Mouse (Mus musculus) embryonic fibroblast, embryonic 13.5 days (primary cell): ENCODE results near the gene Gm21887. TPM values are rescaled to one million over a fixed set of nuclear protein-coding genes. Genes with fewer than 3 reads are reported as not detected.
"Not testable (repeated sequence)": the region's sequence is repeated elsewhere in the genome, so short reads cannot be mapped to it uniquely, and the experiment has no call there.

Source experiments
- H3K27ac ChIP-seq: 2 replicates; pipeline ENCODE4 v1.5.1; 2012; ENCODE audit warnings: low read length, control low read depth, inconsistent platforms; ENCODE audit not compliant: insufficient read depth
- H3K4me1 ChIP-seq: 2 replicates; pipeline ENCODE4 v1.6.1; 2011; ENCODE audit warnings: low read length; ENCODE audit not compliant: control insufficient read depth, insufficient read depth
- H3K4me3 ChIP-seq: 2 replicates; pipeline ENCODE4 v1.5.1; 2011; ENCODE audit warnings: mild to moderate bottlenecking, control low read depth, low read length; ENCODE audit not compliant: insufficient read depth
- CTCF ChIP-seq: IDR thresholded peaks from 2 replicates; pipeline ENCODE4 v1.5.1; 2011; ENCODE audit warnings: mild to moderate bottlenecking, control low read depth, low read length, moderate library complexity, borderline replicate concordance; ENCODE audit not compliant: insufficient read depth
- POLR2A ChIP-seq: IDR thresholded peaks from 2 replicates; pipeline ENCODE4 v1.6.1; 2011; ENCODE audit warnings: low read depth, mild to moderate bottlenecking, control low read depth, low read length, moderate library complexity
- polyA plus RNA-seq: library from polyadenylated mRNA; stranded (reverse); fragments of >200 nt; gene quantifications from 2 replicates; pipeline ENCODE4 v1.2.4, GENCODE M21; 2011; ENCODE audit warnings: low read depth; ENCODE audit not compliant: missing spikeins, insufficient read length

The Gm21887 gene
- polyA plus RNA-seq, 1 experiment, result 44.5 TPM

DNA sequence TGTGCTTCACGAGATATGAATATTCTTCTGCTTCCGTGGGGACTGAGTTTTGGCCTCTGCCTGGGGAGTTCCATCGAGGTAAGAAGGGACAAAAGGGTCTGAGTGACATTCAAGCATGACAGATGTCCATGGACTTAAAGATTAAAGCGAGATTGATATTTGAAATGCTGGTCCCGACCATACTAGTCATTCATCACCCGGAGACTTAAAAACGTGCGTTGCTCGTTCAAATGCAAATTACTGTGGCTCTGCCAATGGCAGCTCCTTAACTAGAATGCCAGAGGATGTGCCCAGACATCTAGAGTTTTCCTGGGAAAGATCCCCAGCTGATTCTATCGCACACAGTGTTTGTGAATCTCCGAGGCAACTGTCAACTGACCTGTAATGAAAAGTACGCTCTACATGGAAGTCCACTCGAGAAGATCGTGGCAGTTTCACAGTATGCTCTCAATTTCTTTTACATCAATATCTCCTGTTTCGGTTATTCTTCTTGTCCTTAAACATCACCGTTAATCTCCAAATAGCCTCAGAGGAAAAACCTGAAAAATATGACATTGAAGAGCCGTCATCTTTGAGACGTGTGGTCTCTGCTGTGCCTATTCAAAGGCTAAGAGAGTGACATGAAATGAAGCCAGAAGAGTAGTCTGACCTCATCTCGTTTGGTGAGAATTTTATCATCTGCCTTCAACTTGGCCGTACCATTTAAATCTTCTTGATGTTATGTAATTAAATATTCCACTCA, 29.8 kb upstream of the Gm21887 start:
- H3K4me1 ChIP-seq, H3K4me3 ChIP-seq: not testable (repeated sequence)
- peak overlapping the region; percentile 31; the same call in 1 of the 2 replicates for H3K27ac ChIP-seq

DNA sequence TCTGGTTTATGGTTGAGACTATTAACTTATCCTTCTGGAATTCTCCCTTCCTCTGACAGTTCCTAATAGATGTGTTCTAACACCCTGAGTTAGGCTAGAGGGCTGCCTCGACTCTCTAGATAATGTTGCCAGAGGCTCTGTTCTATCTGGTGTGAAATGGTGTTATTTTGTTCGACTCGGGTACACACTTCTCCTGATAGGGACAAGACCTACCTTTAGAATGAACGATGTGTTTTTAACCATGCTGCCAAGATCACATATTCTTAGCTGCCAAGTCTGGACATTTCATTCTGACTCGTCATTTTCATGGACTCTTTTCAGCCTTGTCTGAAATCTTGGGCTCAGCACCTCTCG, 29.3 kb upstream of the Gm21887 start:
- not testable (repeated sequence) for H3K4me3 ChIP-seq, H3K4me1 ChIP-seq
- peak overlapping the region; percentile 31 for H3K27ac ChIP-seq

DNA sequence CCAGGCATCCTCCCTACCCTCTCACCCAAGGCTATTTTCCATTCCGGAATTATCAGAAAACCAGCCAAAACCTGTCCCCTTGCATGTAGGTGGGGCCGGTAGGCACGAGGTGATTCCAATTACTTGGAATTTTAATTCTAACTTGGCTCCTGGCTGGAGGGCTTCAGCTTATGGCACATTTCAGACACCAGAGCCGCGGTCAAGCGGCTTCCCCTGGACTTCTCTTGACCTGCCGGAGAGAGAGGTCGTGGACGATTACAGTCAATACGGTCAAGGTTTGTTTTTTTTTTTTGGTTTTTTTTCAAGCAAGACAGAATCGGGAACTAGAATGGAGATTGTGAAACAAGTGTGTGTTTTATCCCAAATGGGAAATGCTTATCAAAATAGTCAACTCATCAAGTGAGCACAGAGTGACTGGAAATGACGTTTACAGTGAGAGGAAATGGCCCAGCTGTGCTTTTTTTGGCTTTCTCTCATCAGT, 28.6 kb upstream of the Gm21887 start:
- no peak for TF ChIP-seq CTCF
- no peak for TF ChIP-seq POLR2A
- Histone ChIP-seq H3K27ac (peak overlapping the region; percentile 31; the same call in 1 of the 2 replicates), H3K4me1 (no peaks in the 10 kb centered on the region; the same call in 1 of the 2 replicates), H3K4me3 (no peak overlapping the region)

DNA sequence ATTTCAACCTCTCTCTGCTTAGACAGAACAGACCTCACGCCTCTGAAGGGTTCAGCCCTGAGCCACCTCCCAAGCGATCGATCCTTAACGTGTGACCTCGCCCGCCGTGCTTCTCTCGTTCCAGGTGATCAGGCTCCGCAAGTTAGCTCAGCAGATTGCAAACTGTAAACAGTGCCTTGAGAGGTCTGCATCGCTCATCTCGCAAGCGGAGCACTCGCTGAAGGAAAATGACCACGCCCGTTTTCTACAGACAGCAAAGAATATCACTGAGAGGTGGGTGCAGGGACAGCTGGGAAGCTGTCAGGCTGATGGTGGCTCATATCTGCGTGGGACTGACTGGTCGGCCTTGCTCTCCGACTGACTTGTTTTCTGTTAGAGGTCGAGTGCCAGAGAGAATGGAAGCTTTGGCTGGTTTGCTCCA, 27.7 kb upstream of the Gm21887 start:
- not testable (repeated sequence) for H3K27ac ChIP-seq, H3K4me1 ChIP-seq, H3K4me3 ChIP-seq

DNA sequence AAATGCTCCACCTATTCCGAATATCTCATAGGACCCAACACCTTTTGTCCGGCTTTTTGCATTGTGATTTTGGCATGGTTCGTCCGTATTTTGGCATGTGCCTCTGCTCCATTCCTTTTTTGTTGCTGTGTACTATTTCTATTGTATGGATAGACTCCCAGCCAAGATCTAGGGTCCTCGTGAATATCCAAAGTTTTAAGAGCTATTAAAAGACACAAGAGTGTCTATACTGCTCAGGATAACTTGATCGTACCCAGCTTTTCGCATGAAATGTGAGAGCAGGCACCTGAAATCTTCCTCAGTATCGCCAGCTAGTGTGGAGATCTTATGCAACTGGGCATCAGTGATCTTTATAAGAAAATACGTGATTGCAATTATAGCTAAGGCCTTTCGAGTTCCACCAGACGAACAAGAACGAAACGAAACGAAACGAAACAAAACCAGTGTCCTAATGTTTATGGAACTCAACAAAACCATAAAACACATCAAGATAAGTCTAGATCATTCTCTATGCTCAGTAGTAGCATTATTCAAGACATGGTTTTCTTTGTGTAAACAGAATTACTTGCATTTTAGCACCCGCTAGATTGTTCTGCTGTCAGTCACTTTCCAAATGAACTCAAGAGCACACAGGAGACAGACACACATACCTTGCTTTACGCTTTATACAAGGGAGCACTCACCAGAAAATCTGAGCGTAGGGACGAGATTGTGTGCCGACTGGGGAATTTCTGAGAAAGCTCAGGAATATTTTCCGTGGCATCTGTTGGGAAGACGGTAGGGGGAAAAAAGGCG, 26.7 kb upstream of the Gm21887 start:
- H3K4me1 ChIP-seq, H3K4me3 ChIP-seq, H3K27ac ChIP-seq: not testable (repeated sequence)

DNA sequence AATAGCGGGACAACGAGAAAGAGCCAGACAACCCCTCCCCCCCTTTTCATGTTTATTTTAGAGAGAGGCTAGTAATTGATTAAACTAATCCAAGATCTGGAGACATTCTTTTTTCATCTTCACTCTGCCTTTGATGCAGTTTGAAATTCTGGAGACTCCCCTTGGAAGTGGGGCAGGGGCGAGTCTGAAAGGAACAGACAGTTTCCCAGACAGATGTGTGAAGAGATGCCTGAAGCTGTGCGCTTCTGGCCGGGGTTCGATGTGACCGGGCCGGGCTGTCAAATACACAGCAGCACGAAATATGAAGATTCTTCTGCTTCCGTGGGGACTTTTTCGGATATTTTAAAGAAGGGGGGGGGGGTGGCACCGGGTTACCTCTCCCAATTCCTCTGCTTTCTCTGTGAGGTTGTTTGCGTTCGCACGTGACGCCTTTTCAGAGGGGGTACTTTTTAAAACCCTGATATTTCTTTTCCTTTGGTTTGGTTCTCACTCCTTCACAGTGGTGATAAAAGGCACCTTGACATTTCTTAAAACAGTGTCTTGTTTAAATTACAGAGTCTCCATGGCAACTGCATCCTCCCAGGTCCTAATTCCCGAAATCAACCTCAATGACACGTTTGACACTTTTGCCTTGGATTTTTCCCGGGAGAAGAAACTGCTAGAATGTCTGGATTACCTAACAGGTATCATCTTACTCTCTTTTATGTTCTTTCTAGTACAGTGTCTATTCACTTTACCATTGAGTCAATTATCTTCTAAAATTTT, 25.9 kb upstream of the Gm21887 start:
- not testable (repeated sequence) for H3K4me1 ChIP-seq, H3K4me3 ChIP-seq, H3K27ac ChIP-seq

DNA sequence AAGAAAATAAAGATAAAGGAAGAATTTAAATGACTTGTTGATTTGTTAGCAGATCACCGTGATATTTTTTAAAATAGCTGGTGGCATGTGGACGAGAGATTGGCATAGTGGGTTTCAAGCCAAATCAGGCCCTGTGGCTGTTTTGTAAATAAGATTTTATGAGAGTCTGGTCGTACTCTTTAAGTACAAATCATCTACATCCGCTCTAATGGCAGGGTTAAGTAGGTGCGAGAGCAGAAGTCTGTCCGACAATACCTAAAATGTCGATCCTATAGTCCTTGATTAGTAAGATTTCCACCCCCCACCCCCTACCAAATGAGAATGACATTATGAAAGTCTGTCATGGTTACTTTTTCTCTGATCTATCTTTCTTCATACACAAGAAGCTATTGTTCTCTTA, 25.1 kb upstream of the Gm21887 start:
- not testable (repeated sequence) for H3K4me3 ChIP-seq, H3K4me1 ChIP-seq

DNA sequence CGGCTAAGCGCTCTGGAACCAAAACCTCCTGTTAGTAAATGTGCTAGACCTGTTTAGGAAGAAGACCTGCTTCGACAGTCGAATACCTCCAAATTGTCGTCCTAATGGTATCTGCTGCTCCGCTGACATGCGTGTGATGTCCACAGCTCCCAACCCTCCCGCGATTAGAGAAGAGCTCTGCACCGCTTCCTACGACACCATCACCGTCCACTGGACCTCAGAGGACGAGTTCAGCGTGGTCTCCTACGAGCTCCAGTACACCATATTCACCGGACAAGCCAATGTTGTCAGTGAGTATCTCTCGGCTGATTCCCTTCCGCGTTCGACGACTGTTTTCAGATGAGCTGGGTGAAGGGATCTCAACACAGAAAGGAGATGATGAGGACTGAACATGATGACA, 24.6 kb upstream of the Gm21887 start:
- not testable (repeated sequence) for H3K27ac ChIP-seq, H3K4me3 ChIP-seq, H3K4me1 ChIP-seq

More for the DNA sequence above, 25.1 kb upstream of the Gm21887 start:
- H3K27ac ChIP-seq, result not testable (repeated sequence)

DNA sequence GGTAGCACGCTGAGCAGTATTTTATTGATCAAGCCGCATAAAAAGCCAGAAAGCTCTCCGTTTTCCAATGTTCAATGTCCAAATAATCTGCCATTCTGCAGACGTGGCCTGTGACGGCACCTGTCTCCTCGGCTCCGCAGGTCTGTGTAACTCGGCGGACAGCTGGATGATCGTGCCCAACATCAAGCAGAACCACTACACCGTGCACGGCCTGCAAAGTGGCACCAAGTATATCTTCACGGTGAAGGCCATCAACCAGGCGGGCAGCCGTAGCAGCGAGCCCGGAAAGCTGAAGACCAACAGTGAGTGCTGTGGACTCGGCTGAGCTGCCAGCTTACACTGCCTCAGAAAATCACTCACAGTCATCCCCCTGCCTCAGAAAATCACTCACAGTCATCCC, 23.7 kb upstream of the Gm21887 start:
- H3K4me1 ChIP-seq, H3K4me3 ChIP-seq, H3K27ac ChIP-seq: not testable (repeated sequence)

DNA sequence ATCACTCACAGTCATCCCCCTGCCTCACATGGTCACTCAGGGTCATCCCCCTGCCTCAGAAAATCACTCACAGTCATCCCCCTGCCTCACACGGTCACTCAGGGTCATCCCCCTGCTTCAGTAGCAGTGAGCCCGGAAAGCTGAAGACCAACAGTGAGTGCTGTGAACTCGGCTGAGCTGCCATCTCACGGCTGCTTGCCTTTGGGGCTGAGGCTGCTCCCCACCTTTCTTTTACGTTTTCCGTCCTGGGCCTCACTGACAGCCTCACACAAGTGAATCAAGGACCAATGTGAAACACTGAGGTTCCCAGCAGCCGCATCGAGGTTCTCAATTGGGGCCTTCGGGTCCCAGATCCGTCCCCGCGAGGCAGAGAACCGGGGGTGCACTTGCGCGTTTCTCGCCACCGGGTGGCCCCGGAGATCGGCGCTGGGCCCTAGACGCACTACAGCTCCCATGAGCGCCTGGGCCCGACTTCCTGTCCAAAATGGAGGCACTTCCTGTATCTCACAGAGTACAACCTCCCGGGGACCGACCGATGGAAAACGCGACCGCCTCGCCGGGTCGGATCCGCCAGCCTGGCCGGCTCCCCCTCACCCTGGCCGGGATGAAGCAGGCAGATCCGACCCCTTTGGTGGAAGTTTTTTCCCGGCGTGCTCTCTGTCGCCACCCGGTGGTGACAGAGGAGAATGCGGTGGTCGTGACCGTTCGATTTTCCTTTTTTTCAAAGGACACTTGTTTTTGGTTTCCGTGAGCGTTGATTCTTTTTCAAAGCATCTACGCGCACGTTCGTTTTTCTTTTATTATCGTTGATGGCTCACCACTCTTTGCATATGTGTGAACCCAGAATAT, 22.7 kb upstream of the Gm21887 start:
- not testable (repeated sequence) for H3K4me1 ChIP-seq, H3K27ac ChIP-seq, H3K4me3 ChIP-seq

DNA sequence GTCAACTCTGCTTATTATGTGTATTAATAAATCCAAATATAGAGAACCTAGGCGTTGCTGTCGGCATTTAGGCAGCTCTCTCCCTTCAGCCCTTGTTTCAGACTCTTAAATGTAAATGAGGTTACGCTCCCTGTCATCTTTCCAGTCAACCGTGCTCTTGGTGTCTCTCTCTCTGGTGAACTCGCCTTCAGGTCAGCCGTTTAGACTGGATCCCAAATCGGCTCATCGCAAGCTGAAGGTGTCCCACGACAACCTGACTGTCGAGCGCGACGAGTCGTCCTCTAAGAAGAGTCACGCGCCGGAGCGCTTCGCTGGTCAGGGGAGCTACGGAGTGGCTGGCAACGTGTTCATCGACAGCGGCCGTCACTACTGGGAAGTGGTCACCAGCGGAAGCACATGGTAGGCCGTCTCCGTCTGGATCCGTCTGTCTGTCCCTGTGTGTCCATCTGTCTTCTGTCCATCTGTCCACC, 22.1 kb upstream of the Gm21887 start:
- not testable (repeated sequence) for H3K27ac ChIP-seq, H3K4me3 ChIP-seq, H3K4me1 ChIP-seq

DNA sequence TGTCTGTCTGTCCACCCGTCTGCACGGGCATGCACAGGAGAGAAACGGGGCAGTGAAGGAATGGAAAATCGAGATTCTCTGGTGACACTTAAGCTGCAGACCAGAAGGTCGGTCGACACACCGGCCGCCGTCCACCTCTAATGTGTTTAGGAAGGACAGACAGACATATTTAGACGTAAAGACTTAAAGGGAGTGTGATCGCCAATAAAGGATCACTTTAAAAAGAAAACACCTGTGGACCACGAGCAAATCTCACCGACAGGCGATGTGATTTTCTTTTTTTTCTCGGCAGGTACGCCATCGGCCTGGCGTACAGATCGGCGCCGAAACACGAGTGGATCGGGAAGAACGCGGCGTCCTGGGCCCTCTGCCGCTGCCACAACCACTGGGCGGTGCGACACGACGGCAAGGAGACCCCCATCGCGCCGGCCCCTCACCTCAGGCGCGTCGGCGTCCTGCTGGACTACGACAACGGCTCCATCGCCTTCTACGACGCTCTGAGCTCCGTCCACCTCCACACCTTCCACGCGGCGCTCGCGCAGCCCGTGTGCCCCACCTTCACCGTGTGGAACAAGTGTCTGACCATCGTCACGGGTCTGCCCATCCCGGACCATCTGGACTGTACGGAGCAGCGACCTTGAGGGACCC, 20.8 kb upstream of the Gm21887 start:
- not testable (repeated sequence) for H3K4me3 ChIP-seq, H3K27ac ChIP-seq

DNA sequence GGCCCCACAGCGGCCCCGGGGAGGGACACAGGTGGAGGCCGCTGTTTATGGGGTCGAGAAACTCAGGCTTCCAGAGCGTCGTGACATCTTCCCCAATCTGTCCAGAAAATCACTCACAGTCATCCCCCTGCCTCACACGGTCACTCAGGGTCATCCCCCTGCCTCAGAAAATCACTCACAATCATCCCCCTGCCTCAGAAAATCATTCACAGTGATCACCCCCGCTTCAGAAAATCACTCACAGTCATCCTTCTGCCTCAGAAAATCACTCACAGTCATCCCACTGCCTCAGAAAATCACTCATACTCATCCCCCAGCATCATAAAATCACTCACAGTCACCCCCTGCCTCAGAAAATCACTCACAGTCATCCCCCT, 20.3 kb upstream of the Gm21887 start:
- H3K27ac ChIP-seq, H3K4me3 ChIP-seq, H3K4me1 ChIP-seq: not testable (repeated sequence)

More for the DNA sequence above, 20.8 kb upstream of the Gm21887 start:
- H3K4me1 ChIP-seq, result not testable (repeated sequence)
